Mouse (Mus musculus): ENCODE results near the gene E130116L18Rik.
"Not testable (repeated sequence)": the region's sequence is repeated elsewhere in the genome, so short reads cannot be mapped to it uniquely, and the experiment has no call there.

DNA sequence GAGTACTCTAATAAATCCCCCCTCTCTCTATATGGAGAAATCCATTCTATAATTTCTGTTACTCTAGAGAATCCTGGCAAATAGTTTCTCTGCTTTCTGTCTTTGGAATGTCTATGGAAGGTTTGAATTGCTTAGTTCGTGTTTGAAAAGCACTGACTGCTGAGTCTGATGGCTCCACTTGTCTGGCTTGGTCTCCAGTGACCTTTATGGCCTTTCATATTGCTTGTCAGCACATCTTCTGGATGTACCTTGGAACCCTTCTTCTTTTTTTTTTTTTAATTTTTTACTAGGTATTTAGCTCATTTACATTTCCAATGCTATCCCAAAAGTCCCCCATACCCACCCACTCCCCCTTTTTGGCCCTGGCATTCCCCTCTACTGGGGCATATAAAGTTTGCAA, 1.4 kb upstream of the E130116L18Rik start:
- TF ChIP-seq CTCF (conservative IDR thresholded peaks at IDR 0.05; ENCODE audit: low read length); POU5F1 (IDR thresholded peaks at IDR 0.05; ENCODE audit: borderline replicate concordance, low read length); NANOG (IDR thresholded peaks at IDR 0.05; ENCODE audit: borderline replicate concordance, low read length): not testable (repeated sequence)
